10 mouse cellular contexts compared by ENCODE assay signal in genomic region chr19:14599851-14600251, GRCm38 (mm10). TPM values are rescaled to one million over a fixed set of nuclear protein-coding genes. Genes with fewer than 3 reads are reported as not detected.
DNase-seq lines count a peak whose midpoint lies in the region; ATAC-seq and TF ChIP-seq lines count a peak whose summit lies in the region.
"Had no signal": no experiment of that assay in that cellular context is flagged by ENCODE, and none has a peak within 500 bp of the region (broad histone marks: within the 10 kb centered on the region; RNA-seq: fewer than 3 reads in every experiment).

No protein-coding gene starts in this region.

- no peak for ATAC-seq in heart, postnatal 0 days (ENCODE audit: insufficient read depth, low read depth)
- no peak for ATAC-seq in stomach, embryonic 15.5 days (ENCODE audit: insufficient read depth, low FRiP score, low read depth)
- no peak for ATAC-seq in stomach, postnatal 0 days (ENCODE audit: low FRiP score, low TSS enrichment)
- no peak for ATAC-seq in CD4-positive, CD25-positive, alpha-beta regulatory T cell, adult 4 months

- no peak overlapping the region for H3K4me3 ChIP-seq in heart, postnatal 0 days (ENCODE audit: low read depth, low read length)
- H3K4me3 ChIP-seq in stomach, embryonic 15.5 days (replicated peaks), result no peak overlapping the region
- H3K4me3 ChIP-seq in stomach, postnatal 0 days (ENCODE audit: low read depth, low read length), result no peak overlapping the region

- no peak overlapping the region for H3K9ac ChIP-seq in heart, postnatal 0 days (replicated peaks; ENCODE audit: low read depth, low read length)
- no peak overlapping the region for H3K9ac ChIP-seq in stomach, embryonic 15.5 days
- H3K9ac ChIP-seq in stomach, postnatal 0 days (ENCODE audit: low read length), result no peak overlapping the region
- H3K9ac ChIP-seq: embryonic facial prominence, embryonic 15.5 days had no signal

- H3K27ac ChIP-seq in heart, postnatal 0 days (ENCODE audit: low read depth), result no peak overlapping the region
- H3K27ac ChIP-seq in stomach, embryonic 15.5 days, result no peak overlapping the region
- no peak overlapping the region for H3K27ac ChIP-seq in stomach, postnatal 0 days (replicated peaks)
- H3K27ac ChIP-seq: embryonic facial prominence, embryonic 15.5 days had no signal

- TF ChIP-seq CTCF in heart, postnatal 0 days (IDR thresholded peaks at IDR 0.05; ENCODE audit: low read depth), result no peak
- TF ChIP-seq CTCF in stomach, postnatal 0 days (IDR thresholded peaks at IDR 0.05; ENCODE audit: low read depth), result no peak

- H3K36me3 ChIP-seq in heart, postnatal 0 days (replicated peaks; ENCODE audit: control insufficient read depth, insufficient read depth, low read length), result no peaks in the 10 kb centered on the region
- no peaks in the 10 kb centered on the region for H3K36me3 ChIP-seq in stomach, embryonic 15.5 days
- H3K36me3 ChIP-seq in stomach, postnatal 0 days (ENCODE audit: control insufficient read depth, insufficient read depth, low read length), result no peaks in the 10 kb centered on the region
- H3K36me3 ChIP-seq: embryonic facial prominence, embryonic 15.5 days had no signal

- DNase-seq in heart, postnatal 0 days (ENCODE audit: low spot score), result no peak
- no peak for DNase-seq in heart, adult 8-10 months (ENCODE audit: low spot score)
- DNase-seq in stomach, postnatal 0 days (ENCODE audit: low spot score), result no peak
- peak; percentile 26 for DNase-seq in induced T-regulatory cell, adult 2 months (ENCODE audit: low read depth)
- no peak for DNase-seq in right cerebral cortex, postnatal 25 days
- DNase-seq: adrenal gland, postnatal 14 days; heart, adult 2 months had no signal

- peaks cover 4% of the 10 kb centered on the region; the same call in 1 of the 2 replicates for H3K4me1 ChIP-seq in heart, postnatal 0 days (ENCODE audit: control insufficient read depth, insufficient read depth)
- H3K4me1 ChIP-seq in stomach, embryonic 15.5 days, result 0 out of 2 replicates have a peak, but pooled peaks cover 4% of the 10 kb centered on the region
- 0 out of 2 replicates have a peak, but pooled peaks cover 3% of the 10 kb centered on the region for H3K4me1 ChIP-seq in stomach, postnatal 0 days (replicated peaks; ENCODE audit: control insufficient read depth, insufficient read depth)

- no peak for TF ChIP-seq EP300 in heart, postnatal 0 days (IDR thresholded peaks at IDR 0.05; ENCODE audit: low read depth)
- TF ChIP-seq EP300 in stomach, postnatal 0 days (optimal IDR thresholded peaks at IDR 0.05), result no peak

- H3K9me3 ChIP-seq in heart, postnatal 0 days (replicated peaks; ENCODE audit: control insufficient read depth, low read length), result no peaks in the 10 kb centered on the region
- no peaks in the 10 kb centered on the region for H3K9me3 ChIP-seq in stomach, embryonic 15.5 days
- no peaks in the 10 kb centered on the region for H3K9me3 ChIP-seq in stomach, postnatal 0 days (ENCODE audit: control insufficient read depth, low read length)
- H3K9me3 ChIP-seq: embryonic facial prominence, embryonic 15.5 days had no signal

- H3K4me2 ChIP-seq in heart, postnatal 0 days (ENCODE audit: low read depth, low read length), result 0 out of 2 replicates have a peak overlapping the region, but pooled peaks have one; percentile 4
- H3K4me2 ChIP-seq in stomach, embryonic 15.5 days, result 0 out of 2 replicates have a peak overlapping the region, but pooled peaks have one; percentile 70
- no peak overlapping the region for H3K4me2 ChIP-seq in stomach, postnatal 0 days (replicated peaks; ENCODE audit: low read depth)

- peaks cover 10% of the 10 kb centered on the region for H3K27me3 ChIP-seq in heart, postnatal 0 days (ENCODE audit: control insufficient read depth, insufficient read depth, low read length)
- 0 out of 2 replicates have a peak, but pooled peaks cover 5% of the 10 kb centered on the region for H3K27me3 ChIP-seq in stomach, embryonic 15.5 days (replicated peaks)
- no peaks in the 10 kb centered on the region for H3K27me3 ChIP-seq in stomach, postnatal 0 days (ENCODE audit: control insufficient read depth, insufficient read depth, low read length)

- 61% methylated on average over 8 of the region's 8 CpGs for WGBS in heart, postnatal 0 days
- WGBS in stomach, embryonic 15.5 days, result 58% methylated on average over 8 of the region's 8 CpGs
- WGBS in stomach, postnatal 0 days, result 69% methylated on average over 8 of the region's 8 CpGs

RNA-seq across cellular contexts. Expression of gene Tle4, which starts 2.0 kb away (rescaled TPM):
- 13.8 and 18.1 TPM in 2 replicates for total RNA-seq in heart, postnatal 0 days (2014; rRNA removed; ENCODE audit: low replicate concordance)
- polyA plus RNA-seq in heart, postnatal 0 days (2015; fragmentation: Nextera tagmentation; extraction: Ambion mirVana), result 3.4 and 4.0 TPM in 2 replicates
- total RNA-seq in heart, adult 8-10 months (2022), result 10 to 100 TPM in 2 of 4 experiments, 1 to 10 TPM in 2; 7.6 to 10.8 (median 9.1) TPM
- 16.7 and 17.1 TPM in 2 replicates for polyA plus RNA-seq in stomach, embryonic 15.5 days (2015; fragmentation: Nextera tagmentation; extraction: Ambion mirVana)
- 5.1 and 5.7 TPM in 2 replicates for polyA plus RNA-seq in stomach, postnatal 0 days (2015; fragmentation: Nextera tagmentation; extraction: Ambion mirVana)
- 10 to 100 TPM in 1 of 2 experiments, 1 to 10 TPM in 1; 7.8 to 13.6 TPM for polyA plus RNA-seq in CD4-positive, CD25-positive, alpha-beta regulatory T cell, adult 4 months (2017; shearing (Covaris generic))
